In genomic region chr3:84302273-84302672, GRCm38 (mm10) we compare ENCODE assay signal across 10 mouse cellular contexts. TPM values are rescaled to one million over a fixed set of nuclear protein-coding genes. Genes with fewer than 3 reads are reported as not detected.
A peak's percentile ranks its signal among the peaks of the same experiment; 100 is the strongest.
DNase-seq lines count a peak whose midpoint lies in the region; ATAC-seq lines count a peak whose summit lies in the region.
"Had no signal": no experiment of that assay in that cellular context is flagged by ENCODE, and none has a peak within 500 bp of the region (broad histone marks: within the 10 kb centered on the region; RNA-seq: fewer than 3 reads in every experiment).

No protein-coding gene starts in this region.

- no peak for ATAC-seq in CD4-positive, CD25-positive, alpha-beta regulatory T cell, adult 4 months
- no peak for ATAC-seq in neural tube, embryonic 11.5 days (ENCODE audit: insufficient read depth, low FRiP score, low TSS enrichment)
- peak; percentile 64 for ATAC-seq in intestine, embryonic 16.5 days

- H3K9me3 ChIP-seq in neural tube, embryonic 11.5 days (ENCODE audit: control insufficient read depth, low read length): no peaks in the 10 kb centered on the region
- peaks cover 3% of the 10 kb centered on the region; the same call in 1 of the 2 replicates for H3K9me3 ChIP-seq in intestine, embryonic 16.5 days (ENCODE audit: control insufficient read depth, low read length)

- WGBS in neural tube, embryonic 11.5 days: 4% methylated on average over 4 of the region's 4 CpGs
- WGBS in intestine, embryonic 16.5 days: 12% methylated on average over 4 of the region's 4 CpGs

- H3K4me3 ChIP-seq in neural tube, embryonic 11.5 days (ENCODE audit: low read depth, low read length): peak overlapping the region; percentile 7; the same call in 1 of the 2 replicates
- H3K4me3 ChIP-seq in intestine, embryonic 16.5 days (ENCODE audit: low read length): no peak overlapping the region
- H3K4me3 ChIP-seq: erythroblast, embryonic 14.5 days; limb, embryonic 15.5 days had no signal

- no peaks in the 10 kb centered on the region for H3K36me3 ChIP-seq in neural tube, embryonic 11.5 days (ENCODE audit: control insufficient read depth, insufficient read depth, low read length)
- H3K36me3 ChIP-seq in intestine, embryonic 16.5 days (ENCODE audit: control insufficient read depth, insufficient read depth, low read length): no peaks in the 10 kb centered on the region
- H3K36me3 ChIP-seq: limb, embryonic 15.5 days had no signal

- H3K27me3 ChIP-seq in neural tube, embryonic 11.5 days (ENCODE audit: control insufficient read depth, insufficient read depth, low read length): no peaks in the 10 kb centered on the region
- H3K27me3 ChIP-seq in intestine, embryonic 16.5 days (replicated peaks; ENCODE audit: control insufficient read depth, insufficient read depth, low read length): peaks cover 14% of the 10 kb centered on the region; the same call in 1 of the 2 replicates

- peaks cover 7% of the 10 kb centered on the region; the same call in 1 of the 2 replicates for H3K4me1 ChIP-seq in neural tube, embryonic 11.5 days (ENCODE audit: control insufficient read depth, insufficient read depth, low read length)
- peaks cover 17% of the 10 kb centered on the region for H3K4me1 ChIP-seq in intestine, embryonic 16.5 days (ENCODE audit: control insufficient read depth, insufficient read depth, low read length)

- peak; percentile 40 for DNase-seq in CD4-positive, CD25-positive, alpha-beta regulatory T cell, adult 2 months (ENCODE audit: low read depth, low spot score)
- peak; percentile 66 for DNase-seq in neural tube, embryonic 11.5 days (ENCODE audit: low spot score)
- no peak for DNase-seq in neural tube, embryonic 10.5 days (ENCODE audit: extremely low spot score, low spot score)
- DNase-seq in embryo, embryonic 10 days (ENCODE audit: low spot score): peak; percentile 74
- peak; percentile 45 to 65 for DNase-seq in lung, postnatal 4 days
- DNase-seq in thymus, postnatal 25 days: peak; percentile 34

- H3K9ac ChIP-seq in neural tube, embryonic 11.5 days (ENCODE audit: low read length): no peak overlapping the region
- no peak overlapping the region for H3K9ac ChIP-seq in intestine, embryonic 16.5 days (ENCODE audit: low read depth, low read length)
- H3K9ac ChIP-seq: limb, embryonic 15.5 days had no signal

- H3K27ac ChIP-seq in neural tube, embryonic 11.5 days (ENCODE audit: low read depth, low read length): no peak overlapping the region
- no peak overlapping the region for H3K27ac ChIP-seq in intestine, embryonic 16.5 days (ENCODE audit: low read length)
- H3K27ac ChIP-seq: limb, embryonic 15.5 days had no signal

- H3K4me2 ChIP-seq in neural tube, embryonic 11.5 days (ENCODE audit: low read depth): peak overlapping the region; percentile 77
- H3K4me2 ChIP-seq in intestine, embryonic 16.5 days (ENCODE audit: low read depth, low read length): no peak overlapping the region
- H3K4me2 ChIP-seq: limb, embryonic 15.5 days had no signal

RNA-seq across cellular contexts. Expression of gene Trim2, which starts 4.4 kb away (rescaled TPM):
- 1 to 10 TPM; 3.9 to 4.0 TPM for polyA plus RNA-seq in CD4-positive, CD25-positive, alpha-beta regulatory T cell, adult 4 months (2017; shearing (Covaris generic))
- polyA plus RNA-seq in neural tube, embryonic 11.5 days (2014; fragmentation: Nextera tagmentation; extraction: Ambion mirVana): 107 and 115 TPM in 2 replicates
- 57.0 and 57.5 TPM in 2 replicates for polyA plus RNA-seq in intestine, embryonic 16.5 days (2015; fragmentation: Nextera tagmentation; extraction: Ambion mirVana)

Comparison
In these comparisons a context has a peak if more than half of its experiments do, and no peak if none do; other contexts are left out.
1. RNA of gene Trim2, which starts 4.4 kb away (polyA plus RNA-seq): 107 to 115 TPM in neural tube, embryonic 11.5 days and 57.0 to 57.5 TPM in intestine, embryonic 16.5 days; 3.9 to 4.0 TPM in CD4-positive, CD25-positive, alpha-beta regulatory T cell, adult 4 months; every median in the first group is over 10 times any median in the second.